Mouse (Mus musculus) forebrain, embryonic 10.5 days (tissue): ENCODE data around the gene Zfp655. TPM values are rescaled to one million over a fixed set of nuclear protein-coding genes. Genes with fewer than 3 reads are reported as not detected.
"Not testable (repeated sequence)": the region's sequence is repeated elsewhere in the genome, so short reads cannot be mapped to it uniquely, and the experiment has no call there.

Source experiments
- DNase-seq: peaks from one replicate; pipeline ENCODE4 v3.0.0-alpha.2; 2017; ENCODE audit warnings: low spot score; ENCODE audit errors: extremely low spot score
- H3K27ac ChIP-seq: fragments of 300-500 bp; sonication (generic); 2 replicates; pipeline ENCODE4 v1.5.1; 2016; ENCODE audit warnings: mild to moderate bottlenecking
- H3K27me3 ChIP-seq: fragments of 300-500 bp; sonication (generic); 2 replicates; pipeline ENCODE4 v1.6.1; 2016; ENCODE audit warnings: mild to moderate bottlenecking; ENCODE audit not compliant: poor library complexity, severe bottlenecking
- H3K36me3 ChIP-seq: fragments of 300-500 bp; sonication (generic); replicated peaks from 2 replicates; pipeline ENCODE4 v1.6.1; 2016; ENCODE audit warnings: mild to moderate bottlenecking, moderate library complexity
- H3K4me1 ChIP-seq: fragments of 300-500 bp; sonication (generic); 2 replicates; pipeline ENCODE4 v1.6.1; 2016
- H3K4me3 ChIP-seq: fragments of 300-500 bp; sonication (generic); 2 replicates; pipeline ENCODE4 v1.5.1; 2016; ENCODE audit warnings: mild to moderate bottlenecking, moderate library complexity
- H3K9me3 ChIP-seq: fragments of 300-500 bp; sonication (generic); 2 replicates; pipeline ENCODE4 v1.6.1; 2016; ENCODE audit warnings: mild to moderate bottlenecking, moderate library complexity
- WGBS: fragments of 180-500 bp; shearing (Covaris S2); methylation state at CpG from one replicate; pipeline ENCODE4 v1.1.7; 2016; 5-methylcytosine and 5-hydroxymethylcytosine counted together
- polyA plus RNA-seq: library from polyadenylated mRNA; unstranded; fragments of >200 nt; fragmentation: Nextera tagmentation; extraction: Ambion mirVana; gene quantifications from 2 replicates; pipeline ENCODE4 v1.2.1, GENCODE M21; 2016

Zfp655 gene
- polyA plus RNA-seq, 1 experiment from 2014 or later, result 31.0 TPM

DNA sequence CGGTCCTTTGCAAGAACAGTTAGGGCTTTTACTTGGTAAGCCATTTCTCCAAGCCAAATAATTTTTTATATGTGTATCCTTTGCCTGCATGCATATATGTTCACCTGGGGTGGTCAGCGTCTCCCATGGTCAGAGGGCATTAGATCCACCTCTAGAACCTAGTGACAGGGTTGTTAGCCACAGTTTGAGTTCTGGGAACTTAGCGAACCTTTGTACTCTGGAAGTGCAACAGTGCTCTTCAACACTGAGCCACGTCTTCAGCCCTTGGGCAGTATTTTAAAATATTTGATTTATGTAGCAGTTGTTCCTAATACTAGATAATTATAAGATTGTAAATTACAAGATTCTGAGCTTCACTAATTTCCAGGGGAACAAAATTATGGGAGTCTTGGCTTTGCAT lies 874 bp upstream of the Zfp655 start:
- H3K4me3 ChIP-seq, result peak overlapping the region; percentile 99
- no peaks in the 10 kb centered on the region for H3K27me3 ChIP-seq
- WGBS, result 94% methylated on average over 4 of the region's 4 CpGs
- H3K4me1 ChIP-seq, result peaks cover 24% of the 10 kb centered on the region
- H3K9me3 ChIP-seq, result no peaks in the 10 kb centered on the region
- peaks cover 24% of the 10 kb centered on the region for H3K36me3 ChIP-seq
- no peak overlapping the region for H3K27ac ChIP-seq
- no peak for DNase-seq

DNA sequence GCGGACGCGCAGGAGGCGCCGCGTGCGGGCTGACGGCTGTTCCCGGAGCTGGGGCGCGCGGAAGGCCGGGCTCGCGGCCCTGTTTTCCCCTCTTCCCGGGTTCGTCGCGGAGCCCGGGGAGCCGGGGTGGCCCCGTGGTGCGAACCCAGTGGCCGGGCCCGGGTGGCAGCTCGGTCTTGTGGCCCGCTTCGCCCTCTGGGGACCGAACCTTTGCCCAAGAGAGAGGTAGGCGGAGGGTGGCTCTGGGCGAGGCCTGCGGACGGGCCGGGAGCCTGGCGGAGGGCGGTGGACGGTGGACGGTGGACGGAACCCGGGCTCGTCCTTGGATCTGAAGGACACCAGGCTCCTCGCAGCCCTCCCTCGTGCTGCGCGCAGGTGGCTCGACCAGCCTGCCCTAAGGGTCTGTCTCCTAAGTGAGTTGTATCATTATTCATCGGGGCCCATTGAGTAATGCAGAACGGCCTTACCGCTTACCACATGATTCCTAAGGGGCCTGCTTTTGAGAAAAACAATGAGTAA lies 437 bp downstream of the Zfp655 start:
- DNase-seq, result no peak
- under 1% methylated on average over 49 of the region's 49 CpGs for WGBS
- peak overlapping the region; percentile 99 for H3K4me3 ChIP-seq

DNA sequence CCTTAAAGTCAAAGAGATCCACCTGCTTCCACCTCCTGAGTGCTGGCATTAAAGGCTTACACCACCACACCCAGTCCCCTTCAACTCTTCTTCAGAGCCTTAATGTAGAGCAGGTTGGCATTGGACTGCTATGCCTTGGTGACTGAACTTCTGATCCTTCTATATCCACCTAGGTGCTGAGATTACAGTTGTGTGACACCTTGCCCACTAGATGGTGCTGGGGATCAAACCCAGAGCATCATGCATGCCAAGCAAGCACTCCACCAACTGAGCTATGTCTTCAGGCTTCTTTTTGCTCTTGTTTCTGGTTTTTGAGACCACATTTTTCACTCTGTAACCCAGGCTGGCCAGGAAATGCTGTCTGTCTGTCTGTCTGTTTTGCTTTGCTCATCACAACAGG lies 3.1 kb downstream of the Zfp655 start:
- no peak for DNase-seq
- Histone ChIP-seq H3K36me3 (peaks cover 63% of the 10 kb centered on the region), H3K4me1 (peaks cover 24% of the 10 kb centered on the region), H3K9me3 (no peaks in the 10 kb centered on the region), H3K27me3 (no peaks in the 10 kb centered on the region), H3K4me3 (no peak overlapping the region), H3K27ac (no peak overlapping the region)

More for the DNA sequence above, 437 bp downstream of the Zfp655 start:
- Histone ChIP-seq H3K27ac (peak overlapping the region; percentile 88), H3K27me3 (no peaks in the 10 kb centered on the region), H3K9me3 (no peaks in the 10 kb centered on the region), H3K4me1 (peaks cover 24% of the 10 kb centered on the region), H3K36me3 (peaks cover 36% of the 10 kb centered on the region)

DNA sequence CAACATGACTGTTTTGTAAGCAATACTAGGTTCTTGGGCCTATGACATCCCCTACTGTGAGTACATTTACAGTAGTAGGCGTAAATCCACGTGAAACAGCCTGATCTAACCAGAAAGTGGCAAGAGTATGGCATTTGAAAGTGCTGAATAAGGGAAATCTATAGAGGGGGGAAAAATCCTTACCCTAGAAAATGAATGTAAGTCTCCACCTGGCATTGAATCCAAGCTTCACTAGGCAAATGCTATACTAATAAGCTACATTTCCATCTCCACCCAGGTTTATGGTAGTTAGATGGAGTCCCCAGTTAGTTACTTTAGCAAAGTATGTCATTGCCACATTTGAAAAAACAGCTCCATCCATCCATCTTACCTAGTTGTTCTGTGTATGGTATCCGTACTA lies 18.0 kb downstream of the Zfp655 start:
- H3K9me3 ChIP-seq, result peaks cover 7% of the 10 kb centered on the region; the same call in 1 of the 2 replicates

DNA sequence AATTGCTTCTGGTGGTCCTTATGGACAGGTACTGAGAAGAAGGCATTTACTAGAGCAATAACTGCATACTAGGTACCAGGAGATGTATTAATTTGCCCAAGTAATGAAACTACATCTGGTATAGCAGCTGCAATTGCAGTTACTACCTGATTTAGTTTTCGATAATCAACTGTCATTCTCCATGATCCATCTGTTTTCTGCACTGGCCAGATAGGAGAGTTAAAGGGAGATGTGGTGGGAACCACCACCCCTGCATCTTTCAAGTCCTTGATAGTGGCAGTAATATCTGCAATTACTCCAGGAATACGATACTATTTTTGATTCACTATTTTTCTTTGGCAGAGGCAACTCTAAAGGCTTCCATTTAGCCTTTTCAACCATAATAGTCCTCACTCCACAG lies 42.1 kb downstream of the Zfp655 start:
- 93% methylated on average over 2 of the region's 2 CpGs for WGBS
- H3K27ac ChIP-seq, H3K4me1 ChIP-seq, H3K4me3 ChIP-seq, DNase-seq, H3K9me3 ChIP-seq, H3K27me3 ChIP-seq, H3K36me3 ChIP-seq: not testable (repeated sequence)

More for the DNA sequence above, 18.0 kb downstream of the Zfp655 start:
- H3K36me3 ChIP-seq, result peaks cover 84% of the 10 kb centered on the region
- 88% methylated on average over 3 of the region's 3 CpGs for WGBS
- no peaks in the 10 kb centered on the region for H3K27me3 ChIP-seq
- H3K4me3 ChIP-seq, result no peak overlapping the region
- no peaks in the 10 kb centered on the region for H3K4me1 ChIP-seq
- no peak overlapping the region for H3K27ac ChIP-seq
- no peak for DNase-seq

DNA sequence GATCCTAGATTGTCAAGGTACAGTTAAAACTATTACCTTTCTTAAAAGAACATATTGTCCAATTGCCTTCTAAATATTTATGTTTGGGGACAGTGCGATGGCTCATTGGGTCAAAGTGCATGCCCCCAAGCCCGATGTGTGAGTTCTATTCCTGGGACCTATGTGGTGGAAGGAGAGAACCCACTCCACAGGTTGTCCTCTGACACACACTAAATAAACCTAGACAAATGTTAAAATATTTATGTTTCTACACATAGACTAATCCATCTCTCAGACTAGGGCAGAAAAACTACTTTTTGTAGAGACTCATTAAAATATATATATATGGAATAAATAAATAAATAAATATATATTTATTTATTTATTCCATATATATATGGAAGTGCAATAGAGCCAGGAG lies 48.4 kb downstream of the Zfp655 start:
- DNase-seq, result no peak
- 94% methylated on average over 2 of the region's 2 CpGs for WGBS
- Histone ChIP-seq H3K36me3 (peaks cover 27% of the 10 kb centered on the region), H3K9me3 (no peaks in the 10 kb centered on the region; the same call in 1 of the 2 replicates), H3K4me1 (peaks cover 10% of the 10 kb centered on the region), H3K27ac (no peak overlapping the region), H3K27me3 (no peaks in the 10 kb centered on the region), H3K4me3 (peak overlapping the region; percentile 75)

DNA sequence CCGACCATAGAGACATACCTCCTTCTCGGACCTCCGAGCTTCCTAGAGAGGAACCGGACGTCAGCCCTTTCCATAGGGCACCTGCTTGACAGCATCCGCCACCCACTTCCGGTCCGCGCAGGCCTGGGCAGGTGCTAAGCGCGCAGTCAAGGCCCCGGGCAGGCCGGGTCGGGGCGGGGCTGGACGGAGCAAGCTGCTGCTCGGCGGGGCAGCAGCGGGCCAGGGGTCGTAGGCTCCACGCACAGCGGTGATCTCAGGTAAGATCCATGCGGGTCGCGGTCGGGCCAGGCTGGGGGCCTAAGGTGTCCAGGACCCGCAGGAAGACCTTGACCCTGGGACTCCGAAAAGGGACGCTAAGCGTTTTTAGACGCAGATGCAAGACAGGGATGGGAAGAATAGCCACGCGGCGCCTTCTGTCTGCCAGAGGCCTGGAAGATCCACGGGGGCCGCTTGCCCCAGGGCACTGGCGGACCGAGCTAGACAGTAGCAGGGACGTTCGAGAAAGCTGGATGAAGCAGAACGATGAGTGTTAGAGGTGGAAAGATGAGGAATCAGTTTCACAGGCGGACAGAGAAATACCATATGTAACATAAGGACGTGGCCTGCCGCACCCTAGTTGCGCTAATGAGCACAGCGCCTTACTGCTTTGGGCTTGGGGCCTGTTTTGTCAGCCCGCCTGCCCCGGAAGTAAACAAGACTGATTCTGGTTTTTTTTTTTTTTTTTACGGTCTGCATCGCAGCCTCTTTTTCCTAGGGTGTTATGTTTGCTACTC lies 49.0 kb downstream of the Zfp655 start, which contains the start of gene Zscan25:
TSS of gene Zscan25 (plus strand) at position 130 of the 773 bp plus-strand sequence.
- peaks cover 33% of the 10 kb centered on the region for H3K36me3 ChIP-seq
- H3K9me3 ChIP-seq, result no peaks in the 10 kb centered on the region
- H3K4me1 ChIP-seq, result peaks cover 10% of the 10 kb centered on the region
- 1% methylated on average over 50 of the region's 50 CpGs for WGBS
- DNase-seq, result peak; percentile 91
- peak within 1 kb of the TSS; percentile 91 for H3K27ac ChIP-seq
- H3K27me3 ChIP-seq, result no peaks in the 10 kb centered on the region
- peak within 1 kb of the TSS; percentile 75 for H3K4me3 ChIP-seq

DNA sequence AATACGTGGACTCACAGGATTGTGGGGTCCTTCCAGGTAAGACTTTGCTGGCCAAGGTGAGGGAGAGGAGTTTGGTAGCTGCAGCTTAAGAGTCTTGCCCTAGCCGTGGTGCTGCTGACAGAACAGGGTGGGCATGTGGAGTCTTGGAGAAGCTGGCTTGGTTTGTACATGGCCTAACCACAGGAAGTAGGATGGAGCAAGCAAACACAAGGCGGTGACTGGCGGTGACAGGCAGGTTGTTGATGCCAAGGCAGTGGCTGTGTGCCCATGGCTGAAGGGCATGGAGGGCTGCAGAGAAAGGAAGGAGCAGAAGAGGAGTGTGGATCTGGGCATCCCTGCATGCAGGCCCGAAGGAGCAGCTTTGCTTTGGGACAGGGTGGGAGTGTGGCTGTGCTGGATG lies 56.9 kb downstream of the Zfp655 start:
- H3K4me1 ChIP-seq, result no peaks in the 10 kb centered on the region
- peaks cover 100% of the 10 kb centered on the region for H3K36me3 ChIP-seq
- H3K27ac ChIP-seq, result no peak overlapping the region
- WGBS, result 94% methylated on average over 5 of the region's 5 CpGs
- H3K27me3 ChIP-seq, result no peaks in the 10 kb centered on the region
- no peak overlapping the region for H3K4me3 ChIP-seq
- peaks cover 8% of the 10 kb centered on the region; the same call in 1 of the 2 replicates for H3K9me3 ChIP-seq
- no peak for DNase-seq

DNA sequence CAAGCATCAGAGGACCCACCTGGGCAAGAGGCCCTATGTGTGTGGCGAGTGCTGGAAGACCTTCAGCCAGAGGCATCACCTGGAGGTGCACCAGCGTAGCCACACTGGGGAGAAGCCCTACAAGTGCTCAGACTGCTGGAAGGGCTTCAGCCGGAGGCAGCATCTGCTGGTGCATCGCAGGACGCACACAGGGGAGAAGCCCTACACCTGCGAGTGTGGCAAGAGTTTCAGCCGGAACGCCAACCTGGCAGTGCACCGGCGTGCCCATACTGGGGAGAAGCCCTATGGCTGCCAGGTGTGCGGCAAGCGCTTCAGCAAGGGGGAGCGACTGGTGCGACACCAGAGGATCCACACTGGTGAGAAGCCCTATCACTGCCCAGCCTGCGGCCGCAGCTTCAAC lies 59.2 kb downstream of the Zfp655 start:
- 97% methylated on average over 16 of the region's 16 CpGs for WGBS
- H3K9me3 ChIP-seq, result peaks cover 8% of the 10 kb centered on the region; the same call in 1 of the 2 replicates
- no peak overlapping the region for H3K27ac ChIP-seq
- H3K4me1 ChIP-seq, result no peaks in the 10 kb centered on the region
- DNase-seq, result no peak
- peaks cover 92% of the 10 kb centered on the region for H3K36me3 ChIP-seq
- H3K27me3 ChIP-seq, result no peaks in the 10 kb centered on the region
- no peak overlapping the region for H3K4me3 ChIP-seq

DNA sequence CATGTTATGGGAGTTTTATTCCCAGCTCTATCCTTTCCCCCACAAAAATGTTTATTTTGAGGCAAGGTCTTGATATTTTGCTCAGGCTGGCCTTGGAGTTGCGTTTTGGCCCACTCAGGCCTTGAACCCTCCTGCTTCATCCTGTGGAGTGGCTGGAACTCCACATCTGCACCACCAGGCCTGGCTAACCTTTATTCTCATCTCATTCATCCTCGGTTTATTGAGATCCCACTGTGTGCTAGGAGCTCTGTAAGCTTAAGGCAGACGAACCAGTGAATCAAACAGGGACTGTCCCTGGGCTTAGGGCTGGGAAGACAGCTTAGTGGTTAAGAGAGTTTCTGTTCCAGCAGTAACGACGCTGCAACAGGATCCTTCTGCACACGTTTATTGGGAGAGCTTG lies 60.9 kb downstream of the Zfp655 start:
- Histone ChIP-seq H3K36me3 (peaks cover 75% of the 10 kb centered on the region), H3K4me1 (no peaks in the 10 kb centered on the region)
- no peak for DNase-seq

More for the DNA sequence above, 60.9 kb downstream of the Zfp655 start:
- 92% methylated on average over 6 of the region's 6 CpGs for WGBS
- Histone ChIP-seq H3K9me3 (peaks cover 8% of the 10 kb centered on the region; the same call in 1 of the 2 replicates), H3K27me3 (no peaks in the 10 kb centered on the region), H3K4me3 (no peak overlapping the region), H3K27ac (no peak overlapping the region)

Other genes starting within 250 kb of the Zfp655 start
- gene Gm4871, start 199.0 kb upstream of the Zfp655 start, polyA plus RNA-seq, result not detected in 2 replicates
- not detected in 2 replicates for gene 1700018F24Rik, start 188.7 kb upstream of the Zfp655 start, polyA plus RNA-seq
- 120 and 121 TPM in 2 replicates for gene Arpc1a, start 147.9 kb upstream of the Zfp655 start, polyA plus RNA-seq
- gene Kpna7, start 147.7 kb upstream of the Zfp655 start, polyA plus RNA-seq, result not detected in 2 replicates
- gene Arpc1b, start 117.5 kb upstream of the Zfp655 start, polyA plus RNA-seq, result 82.9 and 83.4 TPM in 2 replicates
- 148 and 151 TPM in 2 replicates for gene Pdap1, start 91.5 kb upstream of the Zfp655 start, polyA plus RNA-seq
- 250 and 253 TPM in 2 replicates for gene Bud31, start 91.4 kb upstream of the Zfp655 start, polyA plus RNA-seq
- gene Ptcd1, start 64.6 kb upstream of the Zfp655 start, polyA plus RNA-seq, result 17.5 and 18.9 TPM in 2 replicates
- 91.4 and 92.5 TPM in 2 replicates for gene Cpsf4, start 64.5 kb upstream of the Zfp655 start, polyA plus RNA-seq
- gene Atp5j2, start 39.7 kb upstream of the Zfp655 start, polyA plus RNA-seq, result 508 and 509 TPM in 2 replicates
- gene Zkscan14, start 29.8 kb upstream of the Zfp655 start, polyA plus RNA-seq, result 5.9 and 6.5 TPM in 2 replicates
- 18.4 and 18.9 TPM in 2 replicates for gene Zkscan5, start 27.2 kb upstream of the Zfp655 start, polyA plus RNA-seq
- 0.42 and 0.46 TPM in 2 replicates for gene Zscan25, start 48.8 kb downstream of the Zfp655 start, polyA plus RNA-seq
- gene Cyp3a57, start 113.6 kb downstream of the Zfp655 start, polyA plus RNA-seq, result not detected in 2 replicates
- gene Cyp3a16, start 238.0 kb downstream of the Zfp655 start, polyA plus RNA-seq, result not detected in 2 replicates